In genomic region chr2:157736854-157737850, GRCm38 (mm10) we compare ENCODE assay signal across 7 mouse cellular contexts. TPM values are rescaled to one million over a fixed set of nuclear protein-coding genes. Genes with fewer than 3 reads are reported as not detected.
DNase-seq lines count a peak whose midpoint lies in the region; ATAC-seq lines count a peak whose summit lies in the region.

TSS of gene Ctnnbl1 (plus strand) at chr2:157737401.

- no peaks in the 10 kb centered on the region for H3K9me3 ChIP-seq in intestine, embryonic 15.5 days
- H3K9me3 ChIP-seq in midbrain, embryonic 10.5 days (replicated peaks) = no peaks in the 10 kb centered on the region

- H3K4me2 ChIP-seq in intestine, embryonic 15.5 days (replicated peaks) = peak within 1 kb of the TSS; percentile 74

- peak within 1 kb of the TSS; percentile 82 for H3K4me3 ChIP-seq in intestine, embryonic 15.5 days (replicated peaks)
- H3K4me3 ChIP-seq in midbrain, embryonic 10.5 days = peak within 1 kb of the TSS; percentile 90

- H3K27ac ChIP-seq in intestine, embryonic 15.5 days = no peak within 1 kb of the TSS
- H3K27ac ChIP-seq in midbrain, embryonic 10.5 days (replicated peaks) = peak within 1 kb of the TSS; percentile 73

- H3K4me1 ChIP-seq in intestine, embryonic 15.5 days (replicated peaks) = peaks cover 3% of the 10 kb centered on the region; the same call in 1 of the 2 replicates
- H3K4me1 ChIP-seq in midbrain, embryonic 10.5 days = peaks cover 11% of the 10 kb centered on the region

- 11% methylated on average over 44 of the region's 44 CpGs for WGBS in intestine, embryonic 15.5 days
- 12% methylated on average over 44 of the region's 44 CpGs for WGBS in midbrain, embryonic 10.5 days

- no peaks in the 10 kb centered on the region; the same call in 1 of the 2 replicates for H3K27me3 ChIP-seq in intestine, embryonic 15.5 days (replicated peaks)
- H3K27me3 ChIP-seq in midbrain, embryonic 10.5 days (ENCODE audit: low read depth, poor library complexity, severe bottlenecking) = no peaks in the 10 kb centered on the region

- H3K36me3 ChIP-seq in intestine, embryonic 15.5 days = no peaks in the 10 kb centered on the region
- no peaks in the 10 kb centered on the region for H3K36me3 ChIP-seq in midbrain, embryonic 10.5 days

- peak; percentile 99 for DNase-seq in adrenal gland, adult 2 months
- peak; percentile 100 for DNase-seq in embryo, embryonic 11.5 days (ENCODE audit: low read depth, low spot score)
- peak; percentile 98 to 99 for DNase-seq in gastrocnemius, postnatal 36 days
- DNase-seq in left cerebral cortex, postnatal 25 days (ENCODE audit: low spot score in 2 of 2) = peak; percentile 100
- peak; percentile 99 for DNase-seq in midbrain, embryonic 10.5 days (ENCODE audit: low spot score)
- DNase-seq in right cerebral cortex, postnatal 4 days = peak; percentile 100

- intact Hi-C loops in gastrocnemius, postnatal 36 days (cut with DNase I) = no loop called here
- intact Hi-C loops in left cerebral cortex, postnatal 25 days (cut with DNase I) = loop anchor here (5.0 kb wide), 1 partner anchor 290 kb away; the partner anchor contains the start of genes Rprd1b and Tti1

- ATAC-seq in intestine, embryonic 15.5 days = peak; percentile 97

- H3K9ac ChIP-seq in intestine, embryonic 15.5 days = peak within 1 kb of the TSS; percentile 79

RNA-seq across cellular contexts. Expression of gene Ctnnbl1, which starts in this region (rescaled TPM):
- 10 to 100 TPM; 15.6 to 20.4 TPM for total RNA-seq in adrenal gland, adult 2 months (2021)
- polyA plus RNA-seq in adrenal gland, adult 2 months (2012; rRNA removed) = 12.4 and 13.4 TPM in 2 replicates
- total RNA-seq in gastrocnemius, postnatal 36 days (2021) = 1 to 10 TPM; 5.9 to 7.9 TPM
- polyA plus RNA-seq in intestine, embryonic 15.5 days (2015; fragmentation: Nextera tagmentation; extraction: Ambion mirVana) = 43.6 and 47.4 TPM in 2 replicates
- 10 to 100 TPM; 29.1 to 29.4 TPM for total RNA-seq in left cerebral cortex, postnatal 25 days (2021)
- polyA plus RNA-seq in midbrain, embryonic 10.5 days (2016; fragmentation: Nextera tagmentation; extraction: Ambion mirVana) = 96.0 and 102 TPM in 2 replicates
